Mouse (Mus musculus) erythroblast, embryonic 14.5 days (primary cell): ENCODE results near the gene Olfr988.

Experiments used
- GATA1 ChIP-seq: IDR thresholded peaks from 2 replicates; pipeline ENCODE4 v1.6.1; 2012; ENCODE audit warnings: low read length, inconsistent platforms, mixed read lengths
- TAL1 ChIP-seq: IDR thresholded peaks from 3 replicates; pipeline ENCODE4 v1.6.1; 2012; ENCODE audit warnings: low read length, inconsistent platforms, mixed read lengths

DNA sequence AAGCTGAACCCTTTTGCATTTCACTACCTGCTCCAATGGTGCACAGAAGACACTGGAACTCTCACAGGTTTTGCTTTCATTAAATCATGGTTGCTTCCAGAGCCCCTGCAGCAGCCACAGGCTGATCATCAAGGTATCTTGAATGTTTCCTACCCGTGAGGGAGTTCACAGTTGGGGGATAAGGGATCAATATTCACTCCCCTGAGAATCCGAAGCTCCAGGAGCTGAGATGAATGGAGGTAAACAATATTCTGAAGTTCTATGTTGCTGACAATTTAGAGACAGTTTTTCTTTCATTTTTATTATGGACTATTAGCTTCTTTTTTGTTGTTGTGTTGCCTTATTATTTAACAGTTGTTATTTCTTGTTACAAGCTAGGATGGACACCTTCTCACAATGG, 46.3 kb upstream of the Olfr988 start, which contains the start of gene Olfr992:
- TF ChIP-seq TAL1 (no peak), GATA1 (no peak)
